Mouse (Mus musculus) stomach, embryonic 16.5 days (tissue): ENCODE measurements around the gene Trim56. TPM values are rescaled to one million over a fixed set of nuclear protein-coding genes. Genes with fewer than 3 reads are reported as not detected.

ENCODE experiments used
- ATAC-seq: fragments of 200-750 bp; cut with Nextera tagmentation; 2 replicates; pipeline ENCODE4 v1.8.0; 2017; ENCODE audit warnings: moderate number of reproducible peaks, moderate TSS enrichment; ENCODE audit not compliant: insufficient read depth, low FRiP score
- H3K27ac ChIP-seq: fragments of 300-500 bp; sonication (generic); 2 replicates; pipeline ENCODE4 v1.5.1; 2014; ENCODE audit warnings: low read length
- H3K27me3 ChIP-seq: fragments of 300-500 bp; sonication (generic); 2 replicates; pipeline ENCODE4 v1.6.1; 2014; ENCODE audit warnings: low read length, control low read depth, mixed read lengths; ENCODE audit not compliant: control insufficient read depth, insufficient read depth
- H3K36me3 ChIP-seq: fragments of 300-500 bp; sonication (generic); 2 replicates; pipeline ENCODE4 v1.6.1; 2014; ENCODE audit warnings: low read length; ENCODE audit not compliant: control insufficient read depth, insufficient read depth
- H3K4me1 ChIP-seq: fragments of 300-500 bp; sonication (generic); 2 replicates; pipeline ENCODE4 v1.6.1; 2014; ENCODE audit warnings: low read length, control low read depth, mixed read lengths; ENCODE audit not compliant: control insufficient read depth, insufficient read depth
- H3K4me2 ChIP-seq: fragments of 300-500 bp; sonication (generic); 2 replicates; pipeline ENCODE4 v1.6.1; 2014; ENCODE audit warnings: low read depth, low read length, mixed read lengths
- H3K4me3 ChIP-seq: fragments of 300-500 bp; sonication (generic); replicated peaks from 2 replicates; pipeline ENCODE4 v1.5.1; 2014; ENCODE audit warnings: mild to moderate bottlenecking, low read length
- H3K9ac ChIP-seq: fragments of 300-500 bp; sonication (generic); 2 replicates; pipeline ENCODE4 v1.6.1; 2014; ENCODE audit warnings: low read length
- H3K9me3 ChIP-seq: fragments of 300-500 bp; sonication (generic); replicated peaks from 2 replicates; pipeline ENCODE4 v1.6.1; 2016; ENCODE audit warnings: low read length, control low read depth; ENCODE audit not compliant: control insufficient read depth
- WGBS: fragments of 180-500 bp; shearing (Covaris S2); extraction: QIAGEN DNeasy Blood & Tissue Kit; methylation state at CpG from one replicate; pipeline ENCODE4 v1.1.7; 2014; 5-methylcytosine and 5-hydroxymethylcytosine counted together
- polyA plus RNA-seq: library from polyadenylated mRNA; unstranded; fragments of >200 nt; fragmentation: Nextera tagmentation; extraction: Ambion mirVana; gene quantifications from 2 replicates; pipeline ENCODE4 v1.2.1, GENCODE M21; 2015

Trim56 gene
- polyA plus RNA-seq, 1 experiment from 2014 or later: 9.3 TPM

- no peak for ATAC-seq
- 21% methylated on average over 11 of the region's 12 CpGs for WGBS
- Histone ChIP-seq H3K9me3 (no peaks in the 10 kb centered on the region), H3K4me2 (no peak overlapping the region), H3K4me3 (no peak overlapping the region), H3K4me1 (no peaks in the 10 kb centered on the region), H3K27me3 (no peaks in the 10 kb centered on the region), H3K36me3 (no peaks in the 10 kb centered on the region), H3K27ac (no peak overlapping the region), H3K9ac (no peak overlapping the region)
Observed at GRCm38 (mm10) chr5:137061809-137062481, 54.1 kb downstream of the Trim56 start.

Other genes starting within 250 kb of the Trim56 start
- 9.5 and 13.4 TPM in 2 replicates for gene Col26a1, start 233.0 kb downstream of the Trim56 start, polyA plus RNA-seq
- 54.1 and 57.3 TPM in 2 replicates for gene Ift22, start 208.1 kb downstream of the Trim56 start, polyA plus RNA-seq
- 214 and 239 TPM in 2 replicates for gene Fis1, start 162.9 kb downstream of the Trim56 start, polyA plus RNA-seq
- 10.2 and 11.5 TPM in 2 replicates for gene Cldn15, start 149.6 kb downstream of the Trim56 start, polyA plus RNA-seq
- gene Plod3, start 129.2 kb downstream of the Trim56 start, polyA plus RNA-seq: 46.1 and 53.7 TPM in 2 replicates
- gene Znhit1, start 128.2 kb downstream of the Trim56 start, polyA plus RNA-seq: 95.3 and 104 TPM in 2 replicates
- gene Vgf, start 89.8 kb downstream of the Trim56 start, polyA plus RNA-seq: 0.34 and 0.39 TPM in 2 replicates
- 187 and 192 TPM in 2 replicates for gene Ap1s1, start 70.1 kb downstream of the Trim56 start, polyA plus RNA-seq
- 0.24 and 0.45 TPM in 2 replicates for gene Serpine1, start 43.9 kb downstream of the Trim56 start, polyA plus RNA-seq
- 0.15 TPM in 1 of 2 replicates, not detected in the other for gene Muc3, start 33.1 kb upstream of the Trim56 start, polyA plus RNA-seq
- gene Muc3a, start 96.2 kb upstream of the Trim56 start, polyA plus RNA-seq: 1.1 TPM in 2 replicates
- 9.8 and 10.8 TPM in 2 replicates for gene Ache, start 171.3 kb upstream of the Trim56 start, polyA plus RNA-seq
- gene Ufsp1, start 178.4 kb upstream of the Trim56 start, polyA plus RNA-seq: 7.3 and 8.6 TPM in 2 replicates
- gene Srrt, start 191.5 kb upstream of the Trim56 start, polyA plus RNA-seq: 113 and 116 TPM in 2 replicates
- 77.6 and 77.8 TPM in 2 replicates for gene Trip6, start 198.2 kb upstream of the Trim56 start, polyA plus RNA-seq
- gene Slc12a9, start 217.4 kb upstream of the Trim56 start, polyA plus RNA-seq: 12.6 and 13.7 TPM in 2 replicates
- gene Ephb4, start 233.9 kb upstream of the Trim56 start, polyA plus RNA-seq: 31.3 and 31.6 TPM in 2 replicates